Mouse (Mus musculus) olfactory bulb, adult 2 months (tissue): ENCODE data around the gene Draxin.

ENCODE experiments used
- CTCF ChIP-seq: fragments of 200-500 bp; IDR thresholded peaks from 2 replicates; pipeline ENCODE4 v1.5.1; 2012; ENCODE audit warnings: low read depth, mild to moderate bottlenecking, low read length, moderate library complexity; ENCODE audit not compliant: insufficient read depth
- POLR2A ChIP-seq: fragments of 200-500 bp; IDR thresholded peaks from 2 replicates; pipeline ENCODE4 v1.6.1; 2012; ENCODE audit warnings: mild to moderate bottlenecking, low read depth, low read length, moderate library complexity; ENCODE audit not compliant: insufficient read depth

- TF ChIP-seq CTCF (no peak), POLR2A (no peak)
These were observed 26.4 kb downstream of the Draxin start for GRCm38 (mm10) chr4:148104146-148104545.
